Mouse (Mus musculus) megakaryocyte, embryonic 14.5 days (primary cell): ENCODE measurements around the gene Pa2g4.

Experiments used
- FLI1 ChIP-seq: IDR thresholded peaks from 2 replicates; pipeline ENCODE4 v1.6.1; 2012; ENCODE audit warnings: low read length, inconsistent platforms, mixed read lengths
- GATA1 ChIP-seq: IDR thresholded peaks from 3 replicates; pipeline ENCODE4 v1.6.1; 2012; ENCODE audit warnings: mixed read lengths, low read length, inconsistent platforms, borderline replicate concordance

GRCm38 (mm10) chr10:128587697-128588096 lies 21.9 kb upstream of the Pa2g4 start:
- TF ChIP-seq FLI1 = no peak
- TF ChIP-seq GATA1 = no peak
